Mouse (Mus musculus) neural tube, embryonic 11.5 days (tissue): Measurements from ENCODE around the gene Pctp. TPM values are rescaled to one million over a fixed set of nuclear protein-coding genes. Genes with fewer than 3 reads are reported as not detected.
A peak's percentile ranks its signal among the peaks of the same experiment; 100 is the strongest.

Experiments used
- ATAC-seq: fragments of 200-750 bp; cut with Nextera tagmentation; 2 replicates; pipeline ENCODE4 v1.8.0; 2017; ENCODE audit warnings: moderate number of reproducible peaks, mild to moderate bottlenecking, moderate TSS enrichment, moderate library complexity; ENCODE audit not compliant: insufficient read depth, low FRiP score, low TSS enrichment
- DNase-seq: peaks from one replicate; pipeline ENCODE4 v3.0.0-alpha.2; 2015; ENCODE audit warnings: low spot score
- H3K27ac ChIP-seq: fragments of 300-500 bp; sonication (generic); 2 replicates; pipeline ENCODE4 v1.5.1; 2014; ENCODE audit warnings: low read depth, mild to moderate bottlenecking, low read length
- H3K27me3 ChIP-seq: fragments of 300-500 bp; sonication (generic); 2 replicates; pipeline ENCODE4 v1.6.1; 2014; ENCODE audit warnings: mild to moderate bottlenecking, low read length, mixed read lengths; ENCODE audit not compliant: control insufficient read depth, insufficient read depth
- H3K36me3 ChIP-seq: fragments of 300-500 bp; sonication (generic); 2 replicates; pipeline ENCODE4 v1.6.1; 2014; ENCODE audit warnings: mild to moderate bottlenecking, low read length, moderate library complexity, mixed read lengths; ENCODE audit not compliant: control insufficient read depth, insufficient read depth
- H3K4me1 ChIP-seq: fragments of 300-500 bp; sonication (generic); 2 replicates; pipeline ENCODE4 v1.6.1; 2014; ENCODE audit warnings: low read length, mixed read lengths; ENCODE audit not compliant: control insufficient read depth, insufficient read depth
- H3K4me2 ChIP-seq: fragments of 300-500 bp; sonication (generic); 2 replicates; pipeline ENCODE4 v1.6.1; 2014; ENCODE audit warnings: low read depth, mild to moderate bottlenecking, moderate library complexity
- H3K4me3 ChIP-seq: fragments of 300-500 bp; sonication (generic); 2 replicates; pipeline ENCODE4 v1.5.1; 2014; ENCODE audit warnings: low read depth, low read length
- H3K9ac ChIP-seq: fragments of 300-500 bp; sonication (generic); 2 replicates; pipeline ENCODE4 v1.6.1; 2014; ENCODE audit warnings: mild to moderate bottlenecking, low read length
- H3K9me3 ChIP-seq: fragments of 300-500 bp; sonication (generic); 2 replicates; pipeline ENCODE4 v1.6.1; 2016; ENCODE audit warnings: low read length; ENCODE audit not compliant: control insufficient read depth
- WGBS: fragments of 180-500 bp; shearing (Covaris S2); extraction: QIAGEN DNeasy Blood & Tissue Kit; methylation state at CpG from one replicate; pipeline ENCODE4 v1.1.7; 2014; 5-methylcytosine and 5-hydroxymethylcytosine counted together
- polyA plus RNA-seq: library from polyadenylated mRNA; unstranded; fragments of >200 nt; fragmentation: Nextera tagmentation; extraction: Ambion mirVana; gene quantifications from 2 replicates; pipeline ENCODE4 v1.2.1, GENCODE M21; 2014

Pctp gene
- polyA plus RNA-seq, 1 experiment from 2014 or later, result 8.0 TPM

DNA sequence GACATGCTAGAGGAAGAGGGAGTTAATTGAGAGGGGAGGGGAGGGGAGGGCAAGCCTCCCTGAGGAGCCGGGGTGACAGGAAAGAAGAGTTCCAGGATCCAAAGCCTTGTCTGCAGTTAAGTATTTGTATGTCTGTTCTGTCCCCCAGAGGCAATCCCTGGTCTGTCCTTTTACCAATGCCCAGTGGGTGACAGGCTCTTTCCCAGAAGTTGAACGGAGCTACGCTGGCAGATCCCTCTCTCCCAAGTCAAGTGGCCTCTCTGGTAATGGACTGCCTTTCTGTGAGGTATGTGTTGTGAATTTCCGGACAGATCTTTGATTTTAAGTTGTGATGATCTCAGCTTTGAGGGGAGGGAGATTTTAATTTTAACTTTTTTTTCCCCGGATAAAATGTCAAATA lies 30.7 kb upstream of the Pctp start:
- WGBS, result 48% methylated on average over 5 of the region's 5 CpGs
- H3K9ac ChIP-seq, result no peak overlapping the region
- no peak for DNase-seq
- no peak for ATAC-seq
- H3K4me3 ChIP-seq, result no peak overlapping the region
- 0 out of 2 replicates have a peak overlapping the region, but pooled peaks have one; percentile 10 for H3K4me2 ChIP-seq
- H3K36me3 ChIP-seq, result no peaks in the 10 kb centered on the region
- no peak overlapping the region for H3K27ac ChIP-seq
- H3K4me1 ChIP-seq, result 0 out of 2 replicates have a peak, but pooled peaks cover 6% of the 10 kb centered on the region
- H3K9me3 ChIP-seq, result no peaks in the 10 kb centered on the region
- peaks cover 13% of the 10 kb centered on the region for H3K27me3 ChIP-seq

DNA sequence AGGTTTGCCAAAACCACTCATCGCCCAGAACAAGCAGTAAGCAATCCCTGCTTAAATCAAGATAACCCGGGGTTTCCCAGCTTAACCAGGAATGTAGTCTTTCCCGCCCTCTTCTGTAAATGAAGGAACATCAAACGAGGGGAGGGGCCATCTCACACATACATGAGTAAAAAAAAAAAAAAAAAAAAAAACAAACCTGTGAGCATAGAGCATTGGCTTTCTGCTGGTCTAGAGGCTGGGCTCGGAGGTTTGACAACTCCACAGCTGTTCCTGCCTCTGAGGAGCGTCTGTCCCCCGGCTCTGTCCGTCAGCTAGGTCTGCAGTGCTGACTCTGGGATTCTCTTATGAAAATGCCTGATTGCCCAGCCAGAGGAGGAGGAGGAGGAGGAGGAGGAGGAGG lies 30.1 kb upstream of the Pctp start:
- Histone ChIP-seq H3K36me3 (no peaks in the 10 kb centered on the region), H3K27ac (no peak overlapping the region), H3K4me2 (no peak overlapping the region), H3K4me3 (no peak overlapping the region), H3K27me3 (peaks cover 13% of the 10 kb centered on the region), H3K9me3 (no peaks in the 10 kb centered on the region), H3K4me1 (0 out of 2 replicates have a peak, but pooled peaks cover 6% of the 10 kb centered on the region), H3K9ac (no peak overlapping the region)
- no peak for DNase-seq
- 31% methylated on average over 8 of the region's 8 CpGs for WGBS
- ATAC-seq, result no peak

DNA sequence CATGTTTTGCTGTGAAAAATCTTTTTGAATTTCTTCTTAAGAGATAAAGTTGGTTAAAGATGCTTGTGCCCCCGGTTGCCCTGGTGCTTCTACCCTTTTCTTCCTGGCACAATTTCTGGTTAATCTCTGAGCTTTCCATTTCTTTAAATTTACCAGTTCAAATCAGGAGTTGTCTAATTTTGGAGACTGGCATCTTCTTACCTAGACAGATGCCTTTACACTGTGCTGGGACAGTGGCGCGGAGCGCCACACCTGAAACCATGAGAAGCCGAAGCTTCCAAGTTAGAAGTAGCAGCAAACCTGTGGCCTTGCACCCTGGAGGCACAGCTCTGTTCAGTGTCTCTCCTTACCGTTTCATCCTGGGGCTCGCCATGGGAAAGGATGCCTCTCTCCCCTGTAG lies 28.4 kb upstream of the Pctp start:
- Histone ChIP-seq H3K4me3 (peak overlapping the region; percentile 18), H3K27me3 (peaks cover 13% of the 10 kb centered on the region), H3K27ac (no peak overlapping the region), H3K9me3 (no peaks in the 10 kb centered on the region), H3K4me2 (peak overlapping the region; percentile 37), H3K36me3 (no peaks in the 10 kb centered on the region), H3K9ac (peak overlapping the region; percentile 5; the same call in 1 of the 2 replicates), H3K4me1 (0 out of 2 replicates have a peak, but pooled peaks cover 6% of the 10 kb centered on the region)
- ATAC-seq, result no peak
- 27% methylated on average over 7 of the region's 7 CpGs for WGBS
- DNase-seq, result no peak

DNA sequence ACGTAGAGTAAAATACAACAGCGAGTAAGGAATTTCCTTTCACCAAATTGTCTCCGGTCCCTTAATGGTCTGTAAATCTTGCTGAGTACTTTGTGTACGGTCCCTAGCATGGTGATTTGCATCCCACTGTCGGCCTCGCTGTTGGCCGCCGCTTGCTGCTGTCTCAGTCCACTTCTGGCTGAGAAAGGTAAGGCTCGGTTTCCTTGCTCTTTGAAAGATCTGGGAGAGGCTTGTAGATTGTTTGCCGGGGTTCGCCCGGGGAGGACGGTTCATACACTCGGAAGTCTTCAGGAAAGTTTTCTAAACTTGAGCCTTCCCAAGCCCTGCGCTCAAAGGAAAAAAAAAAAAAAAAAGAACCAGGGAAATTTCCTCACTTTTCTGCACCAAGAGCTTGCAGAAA lies 27.9 kb upstream of the Pctp start:
- Histone ChIP-seq H3K4me3 (peak overlapping the region; percentile 18), H3K9me3 (no peaks in the 10 kb centered on the region), H3K4me1 (0 out of 2 replicates have a peak, but pooled peaks cover 6% of the 10 kb centered on the region), H3K27ac (no peak overlapping the region), H3K36me3 (no peaks in the 10 kb centered on the region), H3K9ac (peak overlapping the region; percentile 5; the same call in 1 of the 2 replicates), H3K4me2 (peak overlapping the region; percentile 37), H3K27me3 (peaks cover 13% of the 10 kb centered on the region)
- WGBS, result under 1% methylated on average over 15 of the region's 15 CpGs
- DNase-seq (peak; percentile 73), ATAC-seq (peak; percentile 53; the same call in 1 of the 2 replicates)

DNA sequence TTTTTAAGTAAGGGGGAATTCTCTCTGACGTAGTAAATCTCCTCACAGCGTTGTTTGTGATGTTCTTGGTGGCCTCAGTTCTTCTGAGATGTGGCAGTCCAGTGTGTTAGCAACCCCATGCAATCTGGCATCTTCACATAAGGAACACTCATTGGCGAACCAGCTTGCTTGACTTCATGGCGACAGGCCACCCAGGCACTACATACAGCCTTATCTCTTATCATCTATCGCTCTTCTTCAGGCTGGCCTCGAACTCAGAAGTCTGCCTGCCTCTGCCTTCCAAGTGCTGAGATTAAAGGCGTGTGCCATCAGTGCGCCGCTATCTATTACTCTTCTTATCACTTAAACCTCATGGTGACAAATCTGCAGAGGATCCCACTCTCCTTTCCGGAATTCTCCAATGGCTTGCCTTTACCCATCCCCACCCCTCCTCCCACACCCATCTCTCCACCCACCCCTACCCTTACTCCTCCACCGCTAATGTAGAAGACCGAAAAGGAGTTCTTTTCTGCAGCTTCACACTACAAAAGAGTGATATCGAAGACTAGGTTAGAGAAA lies 27.2 kb upstream of the Pctp start, which contains the start of gene Tmem100:
TSS of gene Tmem100 (plus strand) at position 508 of the 558 bp plus-strand sequence.
- Histone ChIP-seq H3K9me3 (no peaks in the 10 kb centered on the region), H3K4me1 (0 out of 2 replicates have a peak, but pooled peaks cover 6% of the 10 kb centered on the region), H3K4me2 (peak within 1 kb of the TSS; percentile 37), H3K4me3 (peak within 1 kb of the TSS; percentile 18), H3K9ac (peak within 1 kb of the TSS; percentile 5; the same call in 1 of the 2 replicates), H3K36me3 (no peaks in the 10 kb centered on the region), H3K27me3 (peaks cover 13% of the 10 kb centered on the region), H3K27ac (no peak within 1 kb of the TSS)
- no peak for ATAC-seq
- WGBS, result 51% methylated on average over 13 of the region's 13 CpGs
- DNase-seq, result no peak

DNA sequence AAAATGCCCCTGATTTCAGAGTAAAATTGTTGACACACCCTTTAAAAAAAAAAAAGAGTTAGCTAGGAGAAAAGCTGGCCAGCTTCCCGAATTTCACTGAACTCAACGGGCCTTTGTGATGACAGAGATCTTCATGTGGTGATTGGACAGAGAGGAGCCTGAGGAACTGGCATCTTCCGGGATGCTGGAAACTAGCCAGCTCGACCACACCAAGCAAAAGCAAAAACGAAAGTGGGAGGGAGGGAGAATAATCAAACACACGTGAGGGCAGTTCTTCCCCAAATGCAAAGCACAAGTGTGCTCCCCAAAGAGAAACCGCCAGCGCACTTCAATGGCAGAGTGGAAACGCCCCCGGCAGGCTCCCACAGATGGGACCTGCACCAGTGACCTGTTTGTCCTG lies 26.7 kb upstream of the Pctp start:
- ATAC-seq (no peak), DNase-seq (no peak)
- 0 out of 2 replicates have a peak overlapping the region, but pooled peaks have one; percentile 8 for H3K4me2 ChIP-seq
- H3K27me3 ChIP-seq, result peaks cover 13% of the 10 kb centered on the region
- no peaks in the 10 kb centered on the region for H3K9me3 ChIP-seq
- 42% methylated on average over 10 of the region's 10 CpGs for WGBS
- no peak overlapping the region for H3K4me3 ChIP-seq
- 0 out of 2 replicates have a peak, but pooled peaks cover 6% of the 10 kb centered on the region for H3K4me1 ChIP-seq
- no peak overlapping the region for H3K9ac ChIP-seq
- no peak overlapping the region for H3K27ac ChIP-seq
- no peaks in the 10 kb centered on the region for H3K36me3 ChIP-seq

DNA sequence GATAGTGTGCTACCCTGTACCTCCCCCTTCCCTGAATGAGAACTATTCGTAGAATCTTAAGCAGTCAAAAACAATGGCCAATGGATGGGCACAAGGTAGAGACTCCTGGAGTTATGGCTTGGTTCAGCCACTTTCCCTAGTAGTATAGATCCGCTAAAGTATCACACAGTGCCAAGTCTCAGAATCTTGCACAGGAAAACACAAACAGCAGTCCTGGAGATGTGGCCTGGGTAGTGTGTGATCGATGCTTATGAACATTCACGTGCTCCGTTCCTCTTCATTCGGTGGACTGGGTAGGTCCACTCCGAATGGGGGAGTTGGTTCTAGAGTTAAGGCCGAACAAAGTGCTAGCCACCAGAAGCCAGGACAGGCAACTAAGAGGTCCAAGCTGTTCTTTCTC lies 26.1 kb upstream of the Pctp start:
- no peak for ATAC-seq
- DNase-seq, result no peak
- Histone ChIP-seq H3K4me1 (0 out of 2 replicates have a peak, but pooled peaks cover 6% of the 10 kb centered on the region), H3K27me3 (peaks cover 13% of the 10 kb centered on the region), H3K4me3 (no peak overlapping the region), H3K36me3 (no peaks in the 10 kb centered on the region), H3K9me3 (no peaks in the 10 kb centered on the region), H3K27ac (no peak overlapping the region), H3K9ac (no peak overlapping the region), H3K4me2 (no peak overlapping the region)
- WGBS, result 96% methylated on average over 8 of the region's 8 CpGs

DNA sequence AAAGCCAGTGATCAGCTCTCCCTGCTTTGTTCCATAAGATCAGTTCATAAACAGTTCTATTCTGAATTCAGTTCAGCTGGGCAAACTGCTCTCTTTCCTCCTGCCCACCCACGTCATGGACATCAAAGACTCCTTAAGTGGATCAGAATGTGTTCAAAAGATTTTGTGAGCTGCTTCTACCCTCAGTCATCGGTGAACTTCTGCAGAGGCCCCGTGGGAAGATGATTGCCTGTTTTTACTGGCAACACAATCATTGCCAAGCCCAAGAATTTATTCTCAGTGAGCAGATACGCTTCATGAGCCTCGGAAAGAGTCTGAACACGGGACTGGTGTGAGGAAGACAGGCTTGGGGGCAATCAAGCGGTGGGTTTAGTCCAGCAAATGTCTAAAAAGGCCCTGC lies 24.5 kb upstream of the Pctp start:
- H3K4me1 ChIP-seq, result 0 out of 2 replicates have a peak, but pooled peaks cover 3% of the 10 kb centered on the region
- 64% methylated on average over 7 of the region's 7 CpGs for WGBS
- H3K4me2 ChIP-seq, result no peak overlapping the region
- DNase-seq (no peak), ATAC-seq (no peak)
- H3K9me3 ChIP-seq, result no peaks in the 10 kb centered on the region
- H3K27ac ChIP-seq, result no peak overlapping the region
- no peak overlapping the region for H3K9ac ChIP-seq
- no peak overlapping the region for H3K4me3 ChIP-seq
- H3K36me3 ChIP-seq, result no peaks in the 10 kb centered on the region
- H3K27me3 ChIP-seq, result peaks cover 11% of the 10 kb centered on the region

DNA sequence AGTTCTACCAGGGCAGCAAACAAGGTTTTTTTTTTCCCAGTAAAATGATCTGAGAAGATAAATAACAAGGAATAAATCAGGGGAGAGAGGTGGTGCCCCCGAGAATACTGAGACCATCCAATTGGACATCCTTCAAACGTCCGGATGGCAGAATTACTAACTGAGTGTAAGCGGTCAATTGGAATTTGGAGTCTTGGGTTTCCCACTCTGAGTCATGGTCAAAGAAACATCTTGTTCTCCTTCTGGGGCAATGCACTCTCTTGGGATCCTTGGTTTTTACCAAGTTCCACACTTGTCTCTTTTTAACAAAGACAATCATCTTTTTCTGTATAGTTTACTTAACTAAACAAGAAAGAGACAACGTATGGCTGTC lies 24.1 kb upstream of the Pctp start:
- Histone ChIP-seq H3K9ac (no peak overlapping the region), H3K4me2 (no peak overlapping the region), H3K27me3 (peaks cover 8% of the 10 kb centered on the region), H3K4me1 (0 out of 2 replicates have a peak, but pooled peaks cover 3% of the 10 kb centered on the region), H3K36me3 (no peaks in the 10 kb centered on the region), H3K4me3 (no peak overlapping the region), H3K9me3 (no peaks in the 10 kb centered on the region), H3K27ac (no peak overlapping the region)
- WGBS, result 72% methylated on average over 5 of the region's 5 CpGs
- ATAC-seq (no peak), DNase-seq (no peak)
